Mouse (Mus musculus): ENCODE data around the gene St6galnac4.

The St6galnac4 gene

GRCm38 (mm10) chr2:32581450-32582095 lies 5.3 kb upstream of the St6galnac4 start:
- CTCF ChIA-PET = interaction anchor here in 2 of 4 experiments (0.9 to 1.8 kb wide), 4 partner anchors 25 to 272 kb away, joined by 3 to 5 read pairs (median 4); no protein-coding TSS in a partner anchor

DNA sequence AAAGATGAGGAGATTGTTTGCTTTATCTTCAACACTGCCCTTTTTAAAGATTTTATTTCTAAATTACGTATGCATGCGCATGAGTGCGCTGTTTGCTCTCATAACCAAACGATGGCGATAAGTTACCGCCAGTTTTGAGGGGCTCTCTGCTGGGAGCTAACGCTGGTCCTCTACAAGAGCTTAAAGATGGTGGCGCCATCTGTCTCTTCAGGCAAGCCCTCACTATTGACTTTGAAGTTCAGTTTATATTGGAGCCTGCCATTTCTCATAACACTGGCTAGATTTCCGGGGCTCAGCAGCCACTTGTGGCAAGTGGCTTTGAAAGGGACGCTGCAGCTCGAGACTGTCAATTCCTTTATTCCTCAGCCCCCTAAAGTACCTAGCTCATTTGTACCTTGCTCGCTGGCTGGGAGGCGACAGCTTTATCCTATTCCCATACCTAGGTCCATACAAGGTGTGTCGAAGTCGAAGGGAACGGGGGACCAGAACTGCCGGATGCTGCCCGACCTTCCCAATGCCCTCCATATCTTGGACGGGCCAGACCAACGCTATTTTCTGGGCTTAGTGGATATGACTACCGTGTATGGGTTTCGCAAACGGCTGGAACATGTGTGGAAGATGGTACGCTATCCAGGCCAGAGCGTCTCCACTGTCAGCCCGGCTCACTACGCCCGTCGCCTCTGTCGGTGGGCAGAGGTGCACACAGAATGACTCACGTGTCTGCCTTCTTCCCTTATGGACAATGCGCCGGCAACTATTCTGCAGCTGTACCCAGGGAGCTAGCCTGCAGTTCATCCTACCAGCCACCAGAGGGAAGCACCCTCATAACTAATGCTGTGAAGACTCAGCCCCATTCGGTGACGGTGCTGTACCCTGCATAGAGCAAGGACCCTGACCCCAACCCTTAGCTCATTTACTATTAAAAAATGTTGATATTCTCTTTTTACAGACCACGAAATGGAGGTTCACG lies 3.8 kb upstream of the St6galnac4 start:
- ChIA-PET POLR2A (interaction anchor here (0.6 to 2.3 kb wide), 54 partner anchors 8 to 445 kb away, joined by 3 to 14 read pairs (median 4); partner anchors contain the start of genes Dpm2 (in 3 of the 4) and Pip5kl1 (in 3 of the 4)), CTCF (interaction anchor here (0.5 to 2.4 kb wide), 109 partner anchors 8 to 582 kb away, joined by 3 to 32 read pairs (median 5); partner anchors contain the start of genes 9430097D07Rik (in 4 of the 4), Pip5kl1 (in 4 of the 4), Dpm2 (in 2 of the 4) and Eng (in 2 of the 4))

More at GRCm38 (mm10) chr2:32581450-32582095, 5.3 kb upstream of the St6galnac4 start:
- POLR2A ChIA-PET = interaction anchor here in 2 of 4 experiments (1.0 to 2.3 kb wide), 5 partner anchors 11 to 77 kb away, joined by 3 to 8 read pairs (median 4); partner anchors contain the start of gene Dpm2 (in 1 of the 2)

DNA sequence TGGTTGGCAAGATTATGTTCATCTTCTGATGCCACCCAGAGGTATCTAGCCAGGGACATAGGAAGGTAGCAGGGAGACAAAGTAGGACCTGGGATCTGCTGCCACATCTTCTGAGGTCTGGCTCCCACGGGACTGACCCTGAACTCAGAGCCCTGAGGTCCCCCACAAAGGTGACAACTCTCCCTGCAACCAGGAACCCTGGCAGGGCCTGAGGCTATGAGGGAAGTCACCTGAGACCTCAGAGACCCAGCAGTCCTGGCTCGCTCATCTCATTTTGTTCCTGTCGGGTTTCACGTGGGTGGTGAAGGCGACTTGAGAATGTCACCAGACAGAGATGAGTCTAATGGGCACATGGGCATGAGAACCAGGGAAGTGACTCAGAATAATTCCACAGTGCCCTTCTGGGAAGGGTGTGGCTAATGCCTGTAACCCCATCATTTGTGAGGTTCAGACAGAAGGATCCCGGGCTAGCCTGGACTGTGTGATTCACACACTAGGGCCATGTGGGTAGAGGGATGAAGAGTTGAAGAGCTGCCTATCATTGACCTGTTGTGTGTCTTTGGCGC lies 1.7 kb upstream of the St6galnac4 start:
- CTCF ChIA-PET = interaction anchor here in 1 of 4 experiments (0.7 kb wide), 1 partner anchor 16 kb away, joined by 3 read pairs; no protein-coding TSS in a partner anchor
- POLR2A ChIA-PET = interaction anchor here in 2 of 4 experiments (1.1 to 2.1 kb wide), 4 partner anchors 9 to 104 kb away, joined by 3 to 12 read pairs (median 4); no protein-coding TSS in a partner anchor

- CTCF ChIA-PET = interaction anchor here in 3 of 4 experiments (0.6 to 3.5 kb wide), 15 partner anchors 11 to 674 kb away, joined by 3 to 12 read pairs (median 7); no protein-coding TSS in a partner anchor
- POLR2A ChIA-PET = interaction anchor here in 3 of 4 experiments (0.6 to 2.6 kb wide), 14 partner anchors 11 to 270 kb away, joined by 3 to 11 read pairs (median 3); partner anchors contain the start of genes 9430097D07Rik (in 1 of the 3), Dpm2 (in 1 of the 3) and Pip5kl1 (in 1 of the 3)
Observed at GRCm38 (mm10) chr2:32587731-32588321, 931 bp downstream of the St6galnac4 start.

GRCm38 (mm10) chr2:32589213-32589795 lies 2.4 kb downstream of the St6galnac4 start:
- ChIA-PET CTCF (interaction anchor here in 2 of 4 experiments (0.9 to 3.5 kb wide), 6 partner anchors 10 to 339 kb away, joined by 3 to 9 read pairs (median 3); partner anchors contain the start of genes Pip5kl1 (in 1 of the 2) and St6galnac6 (in 1 of the 2)), POLR2A (interaction anchor here in 1 of 4 experiments (0.6 to 1.7 kb wide), 3 partner anchors 11 to 49 kb away, joined by 3 read pairs; no protein-coding TSS in a partner anchor)

GRCm38 (mm10) chr2:32590224-32590623 lies 3.3 kb downstream of the St6galnac4 start:
- CTCF ChIA-PET = interaction anchor here in 2 of 4 experiments (0.9 to 3.5 kb wide), 6 partner anchors 10 to 338 kb away, joined by 3 to 9 read pairs (median 3); partner anchors contain the start of genes Pip5kl1 (in 1 of the 2) and St6galnac6 (in 1 of the 2)
- POLR2A ChIA-PET = no interaction called here

DNA sequence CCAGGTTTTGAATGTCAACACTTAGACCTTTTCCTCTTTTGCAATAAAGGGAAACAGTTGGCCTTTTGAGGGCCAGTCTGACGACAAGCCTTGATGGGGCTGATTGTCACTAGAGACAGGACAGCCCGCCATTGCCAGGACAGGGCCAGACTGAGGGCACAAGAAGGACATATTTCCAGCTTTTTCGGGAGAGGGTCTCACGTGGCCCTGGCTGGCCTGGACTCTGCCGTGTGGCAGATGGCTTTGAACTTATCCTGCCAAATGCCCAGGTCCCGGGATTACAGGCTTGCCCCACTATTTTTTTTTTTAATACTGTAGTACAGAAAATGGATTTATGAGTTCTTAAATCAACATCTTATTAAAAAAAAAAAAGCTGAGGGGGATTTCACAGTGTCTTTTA lies 4.4 kb downstream of the St6galnac4 start:
- POLR2A ChIA-PET = interaction anchor here in 1 of 4 experiments (0.5 kb wide), 1 partner anchor 70 kb away, joined by 3 read pairs; no protein-coding TSS in a partner anchor
- CTCF ChIA-PET = interaction anchor here in 2 of 4 experiments (0.5 to 1.6 kb wide), 6 partner anchors 8 to 1773 kb away, joined by 3 to 8 read pairs (median 4); no protein-coding TSS in a partner anchor

DNA sequence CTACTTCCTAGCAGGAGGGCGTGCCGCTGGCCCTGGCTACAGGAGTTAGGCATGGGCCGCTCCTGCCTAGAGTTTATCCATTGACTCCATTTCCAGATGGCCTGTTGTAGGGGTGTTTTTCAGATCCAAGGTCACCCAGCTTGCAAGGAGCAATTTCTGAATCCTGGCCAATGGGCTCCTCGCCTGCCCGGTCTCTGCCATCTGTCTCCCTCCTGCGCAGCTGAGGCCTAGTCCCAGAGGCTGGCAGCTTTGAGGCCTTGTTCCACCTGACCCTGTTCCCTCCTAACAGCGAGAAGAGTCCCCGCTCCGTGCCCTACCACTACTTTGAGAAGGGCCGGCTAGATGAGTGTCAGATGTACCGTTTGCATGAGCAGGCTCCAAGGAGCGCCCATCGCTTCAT lies 9.8 kb downstream of the St6galnac4 start:
- POLR2A ChIA-PET = interaction anchor here in 2 of 4 experiments (1.2 to 1.8 kb wide), 2 partner anchors 11 to 131 kb away, joined by 3 to 4 read pairs; no protein-coding TSS in a partner anchor
- CTCF ChIA-PET = interaction anchor here in 1 of 4 experiments (1.4 kb wide), 1 partner anchor 10 kb away, joined by 6 read pairs; no protein-coding TSS in a partner anchor

DNA sequence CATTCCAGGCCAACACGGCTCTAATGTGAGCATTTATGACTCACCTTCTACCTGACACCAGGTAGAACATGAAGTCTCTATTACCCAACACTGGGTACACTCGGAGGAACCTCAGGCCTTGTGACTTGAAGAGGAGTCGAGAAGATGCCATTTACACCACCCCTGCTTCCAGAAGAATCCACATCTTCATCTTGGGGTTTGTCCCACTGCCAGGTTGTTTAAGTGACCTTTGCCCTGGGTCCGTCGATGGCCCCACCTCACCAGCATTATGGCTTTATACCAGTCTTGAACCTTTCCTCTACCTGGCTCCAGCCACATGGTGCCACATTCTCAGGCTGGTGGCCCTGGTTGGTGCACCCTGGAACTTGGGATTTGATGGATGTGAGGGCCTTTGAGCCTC lies 10.4 kb downstream of the St6galnac4 start:
- ChIA-PET POLR2A (no interaction called here), CTCF (no interaction called here)

GRCm38 (mm10) chr2:32597699-32598098 lies 10.8 kb downstream of the St6galnac4 start:
- CTCF ChIA-PET = interaction anchor here in 3 of 4 experiments (0.6 to 1.9 kb wide), 5 partner anchors 9 to 331 kb away, joined by 3 to 8 read pairs (median 4); partner anchors contain the start of gene St6galnac4 (in 1 of the 3)

GRCm38 (mm10) chr2:32598506-32598905 lies 11.6 kb downstream of the St6galnac4 start:
- CTCF ChIA-PET = interaction anchor here in 3 of 4 experiments (0.7 to 1.9 kb wide), 5 partner anchors 9 to 330 kb away, joined by 3 to 8 read pairs (median 3); partner anchors contain the start of gene St6galnac4 (in 1 of the 3)
- POLR2A ChIA-PET = interaction anchor here in 1 of 4 experiments (1.2 kb wide), 1 partner anchor 117 kb away, joined by 4 read pairs; no protein-coding TSS in a partner anchor

More at GRCm38 (mm10) chr2:32597699-32598098, 10.8 kb downstream of the St6galnac4 start:
- POLR2A ChIA-PET = interaction anchor here in 2 of 4 experiments (0.6 to 1.2 kb wide), 2 partner anchors 117 to 130 kb away, joined by 3 to 4 read pairs; no protein-coding TSS in a partner anchor

DNA sequence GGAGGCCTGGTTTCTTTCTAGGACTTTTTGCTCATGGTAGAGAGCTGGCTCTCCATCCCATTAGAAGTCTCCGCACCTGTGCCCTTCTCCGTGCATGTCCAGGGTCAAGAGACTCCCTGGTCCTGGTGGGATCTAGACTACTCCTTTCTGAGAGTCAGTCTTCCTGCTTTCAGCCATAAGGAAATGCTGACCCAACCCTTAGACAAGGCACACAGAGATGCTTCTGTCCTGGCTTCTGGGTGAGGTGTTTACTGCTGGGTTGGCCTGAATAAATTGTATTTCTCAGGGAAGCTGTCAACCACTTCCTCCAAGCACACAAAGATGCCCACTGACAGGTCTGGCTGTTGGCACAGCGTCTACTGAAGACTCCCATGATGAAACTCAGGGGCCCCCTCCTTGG lies 12.5 kb downstream of the St6galnac4 start, which contains the start of gene St6galnac6:
TSS of gene St6galnac6 (plus strand) at position 301 of the 400 bp plus-strand sequence.
- ChIA-PET POLR2A (interaction anchor here in 2 of 4 experiments (0.6 to 1.5 kb wide), 2 partner anchors 29 to 139 kb away, joined by 4 read pairs; partner anchors contain the start of gene Dpm2 (in 1 of the 2)), CTCF (interaction anchor here in 2 of 4 experiments (0.6 to 1.9 kb wide), 3 partner anchors 8 to 121 kb away, joined by 3 to 10 read pairs (median 8); no protein-coding TSS in a partner anchor)

GRCm38 (mm10) chr2:32601417-32602065 lies 14.6 kb downstream of the St6galnac4 start:
- ChIA-PET POLR2A (interaction anchor here in 3 of 4 experiments (0.6 to 1.4 kb wide), 10 partner anchors 9 to 105 kb away, joined by 3 to 4 read pairs (median 3); partner anchors contain the start of genes Dpm2 (in 1 of the 3) and Eng (in 1 of the 3)), CTCF (interaction anchor here (0.5 to 5.1 kb wide), 25 partner anchors 11 to 504 kb away, joined by 3 to 32 read pairs (median 4); partner anchors contain the start of genes 9430097D07Rik (in 3 of the 4), Pip5kl1 (in 2 of the 4), St6galnac4 (in 2 of the 4) and Slc25a25 (in 1 of the 4))

DNA sequence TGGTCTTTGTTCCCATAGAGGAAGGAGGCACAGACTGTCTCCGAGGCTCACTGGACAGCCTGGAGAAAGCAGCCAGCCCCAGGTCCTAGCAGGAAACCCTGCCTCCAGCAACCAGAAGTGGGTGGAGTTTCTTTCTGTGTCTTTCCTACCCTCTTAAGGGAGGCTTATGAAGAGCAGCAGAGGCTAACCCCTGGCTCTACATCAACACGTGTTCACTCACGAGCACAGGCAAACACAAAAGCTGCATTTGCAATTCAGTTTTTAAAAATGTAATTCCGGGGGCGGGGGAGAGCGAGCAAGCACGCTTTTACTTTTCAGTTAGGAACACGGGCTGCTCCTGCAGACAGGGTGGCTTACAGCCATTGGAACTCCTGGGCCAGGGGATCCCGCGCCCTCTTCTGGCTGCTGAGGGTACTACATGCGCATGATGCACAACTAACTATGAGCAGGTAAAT lies 15.7 kb downstream of the St6galnac4 start:
- CTCF ChIA-PET = interaction anchor here (0.6 to 5.1 kb wide), 18 partner anchors 9 to 198 kb away, joined by 3 to 32 read pairs (median 4); partner anchors contain the start of genes Pip5kl1 (in 2 of the 4), St6galnac4 (in 2 of the 4) and 9430097D07Rik (in 1 of the 4)

DNA sequence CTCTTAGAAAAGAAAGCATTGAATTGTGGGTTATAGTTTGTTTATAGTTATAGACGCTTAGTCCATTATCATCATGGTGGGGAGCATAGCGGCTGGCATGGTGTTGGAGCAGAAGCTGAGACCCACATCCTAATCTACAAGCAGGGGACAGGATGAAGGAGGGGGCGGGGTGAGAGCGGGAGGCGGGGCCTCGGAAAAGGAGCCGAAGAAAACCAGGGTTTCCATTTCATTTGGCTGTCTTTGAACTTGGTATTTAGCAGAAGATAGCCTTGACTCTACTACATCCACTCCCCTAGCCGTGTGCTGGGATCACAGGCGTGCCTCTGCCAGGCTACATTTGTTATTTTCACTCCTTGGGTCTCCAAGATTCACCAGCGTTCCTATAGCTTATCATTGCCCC lies 17.7 kb downstream of the St6galnac4 start:
- POLR2A ChIA-PET = interaction anchor here in 2 of 4 experiments (0.7 to 2.9 kb wide), 6 partner anchors 17 to 411 kb away, joined by 3 to 7 read pairs (median 3); partner anchors contain the start of genes Dpm2 (in 1 of the 2) and St6galnac4 (in 1 of the 2)

More for the DNA sequence above, 15.7 kb downstream of the St6galnac4 start:
- POLR2A ChIA-PET = interaction anchor here in 2 of 4 experiments (0.6 to 1.5 kb wide), 7 partner anchors 19 to 255 kb away, joined by 3 to 6 read pairs (median 3); partner anchors contain the start of gene Eng (in 1 of the 2)

More for the DNA sequence above, 17.7 kb downstream of the St6galnac4 start:
- CTCF ChIA-PET = interaction anchor here in 2 of 4 experiments (0.5 to 5.1 kb wide), 8 partner anchors 18 to 253 kb away, joined by 3 to 32 read pairs (median 6); partner anchors contain the start of gene St6galnac4 (in 2 of the 2)

Data from embryonic stem cell, embryonic (primary cell).